Mouse (Mus musculus): ENCODE results near the gene Olfr420. TPM values are rescaled to one million over a fixed set of nuclear protein-coding genes. Genes with fewer than 3 reads are reported as not detected.

The Olfr420 gene
- polyA plus RNA-seq, 1 experiment from 2014 or later, result not detected

DNA sequence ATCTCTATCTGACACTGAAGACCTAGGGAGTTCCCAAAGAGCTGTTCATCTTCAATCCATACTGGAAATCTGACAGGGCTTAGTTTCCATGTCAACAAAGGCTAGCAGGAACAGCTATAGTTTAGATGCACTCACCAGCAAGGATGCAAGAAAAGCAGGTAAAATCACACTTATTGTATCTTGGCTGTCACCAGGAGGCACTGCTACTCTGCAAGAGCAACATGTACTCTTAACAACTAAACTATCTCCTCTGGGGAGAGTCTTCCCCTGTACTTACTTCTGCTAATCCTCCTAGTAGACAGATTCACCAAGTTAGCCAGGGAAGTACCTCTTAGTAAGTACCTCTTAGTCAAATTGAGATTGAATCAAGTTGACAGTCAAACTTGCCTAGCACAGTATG, 13.6 kb downstream of the Olfr420 start:
- no peaks in the 10 kb centered on the region for H3K36me3 ChIP-seq (ENCODE audit: control insufficient read depth, insufficient read depth, low read length)
- H3K9me3 ChIP-seq (ENCODE audit: control insufficient read depth, low read length), result no peaks in the 10 kb centered on the region
- ATAC-seq, result no peak
- H3K9ac ChIP-seq (ENCODE audit: low read depth, low read length), result no peak overlapping the region
- no peaks in the 10 kb centered on the region for H3K27me3 ChIP-seq (replicated peaks; ENCODE audit: control insufficient read depth, insufficient read depth, low read length)
- H3K27ac ChIP-seq (ENCODE audit: low read length), result no peak overlapping the region
- H3K4me2 ChIP-seq (ENCODE audit: low read depth, low read length), result no peak overlapping the region
- no peaks in the 10 kb centered on the region for H3K4me1 ChIP-seq (ENCODE audit: control insufficient read depth, insufficient read depth, low read length)
- no peak overlapping the region for H3K4me3 ChIP-seq (ENCODE audit: low read length)

DNA sequence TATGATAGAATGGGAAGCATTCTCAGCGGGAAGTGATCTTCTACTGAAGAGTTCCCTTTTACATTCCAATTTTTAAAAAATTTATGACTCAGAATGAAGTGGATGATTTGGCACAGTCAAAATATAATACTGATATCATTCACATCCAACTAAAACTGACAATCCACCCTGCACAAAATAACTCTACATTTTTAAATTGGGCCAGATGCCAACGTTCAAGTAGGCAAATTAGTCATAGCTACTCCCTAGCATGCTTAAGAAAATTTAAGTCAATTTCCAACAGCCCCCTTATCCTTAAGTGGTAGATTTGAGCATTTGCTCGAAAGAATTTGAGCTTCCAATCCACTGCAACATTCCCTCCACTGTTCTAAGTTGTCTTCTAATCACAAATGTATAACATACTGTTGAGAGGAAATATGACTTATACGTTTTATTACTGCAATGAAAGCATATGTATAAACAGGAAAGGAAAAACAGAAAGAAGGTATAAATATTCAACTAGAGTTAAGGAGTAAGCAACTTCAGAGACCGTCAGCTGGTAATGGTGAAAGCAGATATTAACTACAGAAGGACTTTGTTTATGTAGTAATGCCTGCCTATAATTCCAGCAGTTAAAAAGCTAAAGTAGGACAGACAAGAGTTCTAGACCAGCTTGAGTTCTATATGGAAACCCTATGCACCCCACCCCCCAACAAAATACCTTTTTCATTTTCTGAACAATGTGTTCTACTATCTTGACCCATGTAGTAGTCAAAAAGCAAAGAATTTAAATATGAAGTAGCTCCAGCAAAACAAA, 15.5 kb downstream of the Olfr420 start:
- H3K36me3 ChIP-seq (ENCODE audit: control insufficient read depth, insufficient read depth, low read length), result no peaks in the 10 kb centered on the region
- H3K27me3 ChIP-seq (replicated peaks; ENCODE audit: control insufficient read depth, insufficient read depth, low read length), result no peaks in the 10 kb centered on the region
- no peak for ATAC-seq
- H3K4me3 ChIP-seq (ENCODE audit: low read length), result no peak overlapping the region
- no peak overlapping the region for H3K4me2 ChIP-seq (ENCODE audit: low read depth, low read length)
- no peaks in the 10 kb centered on the region for H3K9me3 ChIP-seq (ENCODE audit: control insufficient read depth, low read length)
- 56% methylated on average over 5 of the region's 5 CpGs for WGBS
- no peaks in the 10 kb centered on the region for H3K4me1 ChIP-seq (ENCODE audit: control insufficient read depth, insufficient read depth, low read length)
- H3K27ac ChIP-seq (ENCODE audit: low read length), result no peak overlapping the region
- no peak overlapping the region for H3K9ac ChIP-seq (ENCODE audit: low read depth, low read length)

DNA sequence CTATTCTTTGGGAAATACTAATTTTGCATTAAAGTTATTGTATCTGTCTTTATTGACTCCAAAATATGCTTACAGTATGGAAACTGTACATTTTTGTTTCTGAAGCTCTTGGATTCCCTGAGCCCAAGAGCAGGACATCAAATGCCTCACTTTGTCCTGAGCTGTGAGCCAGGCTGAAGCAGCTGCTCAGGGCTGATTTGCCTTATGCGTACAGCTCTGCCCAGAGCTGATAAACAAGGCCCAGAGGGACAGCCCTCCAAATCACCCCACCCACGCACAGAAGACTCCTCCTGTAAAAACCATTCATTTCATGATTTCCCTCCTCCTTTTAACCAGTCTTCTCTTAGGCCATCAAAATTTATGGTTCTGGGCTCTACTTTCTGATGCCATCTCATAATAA, 16.1 kb downstream of the Olfr420 start:
- Histone ChIP-seq H3K9me3 (ENCODE audit: control insufficient read depth, low read length) (no peaks in the 10 kb centered on the region), H3K27ac (ENCODE audit: low read length) (no peak overlapping the region), H3K9ac (ENCODE audit: low read depth, low read length) (no peak overlapping the region), H3K36me3 (ENCODE audit: control insufficient read depth, insufficient read depth, low read length) (no peaks in the 10 kb centered on the region), H3K27me3 (replicated peaks; ENCODE audit: control insufficient read depth, insufficient read depth, low read length) (no peaks in the 10 kb centered on the region), H3K4me2 (ENCODE audit: low read depth, low read length) (no peak overlapping the region), H3K4me3 (ENCODE audit: low read length) (no peak overlapping the region), H3K4me1 (ENCODE audit: control insufficient read depth, insufficient read depth, low read length) (no peaks in the 10 kb centered on the region)
- WGBS, result 46% methylated on average over 2 of the region's 2 CpGs
- ATAC-seq, result peak; percentile 93

DNA sequence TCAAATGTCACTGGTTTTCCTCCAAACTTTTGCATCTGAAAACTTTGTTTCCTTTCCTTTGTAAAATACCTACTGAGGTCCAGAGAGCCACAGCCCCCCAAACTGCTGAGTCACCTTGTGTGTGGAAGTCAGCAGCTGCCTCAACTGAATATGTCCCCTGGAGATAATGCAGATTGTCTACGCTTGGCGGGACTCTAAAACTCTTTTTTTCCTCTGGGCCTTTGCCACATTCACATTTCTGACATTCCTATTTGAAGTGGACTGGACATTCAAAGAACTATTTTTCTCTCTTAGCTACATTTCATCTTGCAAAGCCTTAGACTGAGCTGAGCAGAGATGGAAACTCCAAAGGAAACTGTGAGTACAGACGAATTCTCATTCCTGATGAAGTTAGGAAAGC, 17.2 kb downstream of the Olfr420 start, which contains the start of gene Spta1:
TSS of gene Spta1 (plus strand) at position 172 of the 400 bp plus-strand sequence.
- no peak within 1 kb of the TSS for H3K9ac ChIP-seq (ENCODE audit: low read depth, low read length)
- ATAC-seq, result peak; percentile 74; the same call in 1 of the 2 replicates
- no peaks in the 10 kb centered on the region for H3K4me1 ChIP-seq (ENCODE audit: control insufficient read depth, insufficient read depth, low read length)
- no peak within 1 kb of the TSS for H3K27ac ChIP-seq (ENCODE audit: low read length)
- WGBS, result 49% methylated on average over 3 of the region's 3 CpGs
- H3K27me3 ChIP-seq (replicated peaks; ENCODE audit: control insufficient read depth, insufficient read depth, low read length), result no peaks in the 10 kb centered on the region
- no peaks in the 10 kb centered on the region for H3K36me3 ChIP-seq (ENCODE audit: control insufficient read depth, insufficient read depth, low read length)
- H3K4me3 ChIP-seq (ENCODE audit: low read length), result no peak within 1 kb of the TSS
- H3K4me2 ChIP-seq (ENCODE audit: low read depth, low read length), result no peak within 1 kb of the TSS
- H3K9me3 ChIP-seq (ENCODE audit: control insufficient read depth, low read length), result no peaks in the 10 kb centered on the region

DNA sequence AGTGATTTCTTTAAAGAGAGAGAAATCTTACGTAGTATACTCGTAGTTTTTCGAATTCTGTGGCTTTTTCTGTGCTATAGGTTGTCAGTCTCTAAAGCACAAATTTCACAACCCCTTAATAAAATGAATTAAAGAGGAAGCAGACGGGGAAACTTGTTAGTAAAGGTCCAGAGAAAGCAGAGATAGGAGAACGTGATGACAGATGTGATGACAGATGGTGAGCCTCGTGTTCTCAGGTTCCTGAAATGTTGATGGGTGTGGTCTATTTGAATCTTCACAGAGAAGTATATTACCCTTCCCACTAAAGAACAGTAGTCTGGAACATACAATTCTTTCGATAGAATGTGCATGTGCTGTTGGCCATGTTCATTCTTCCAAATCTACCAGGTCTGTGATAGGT, 49.3 kb downstream of the Olfr420 start:
- 73% methylated on average over 7 of the region's 7 CpGs for WGBS
- no peak for ATAC-seq

More for the DNA sequence above, 49.3 kb downstream of the Olfr420 start:
- no peaks in the 10 kb centered on the region for H3K9me3 ChIP-seq (ENCODE audit: control insufficient read depth, low read length)
- H3K4me2 ChIP-seq (ENCODE audit: low read depth, low read length), result no peak overlapping the region
- H3K27me3 ChIP-seq (replicated peaks; ENCODE audit: control insufficient read depth, insufficient read depth, low read length), result no peaks in the 10 kb centered on the region
- H3K4me3 ChIP-seq (ENCODE audit: low read length), result no peak overlapping the region
- no peaks in the 10 kb centered on the region for H3K4me1 ChIP-seq (ENCODE audit: control insufficient read depth, insufficient read depth, low read length)
- no peaks in the 10 kb centered on the region for H3K36me3 ChIP-seq (ENCODE audit: control insufficient read depth, insufficient read depth, low read length)
- no peak overlapping the region for H3K9ac ChIP-seq (ENCODE audit: low read depth, low read length)
- H3K27ac ChIP-seq (ENCODE audit: low read length), result no peak overlapping the region

Other genes starting within 250 kb of the Olfr420 start
- 0.72 and 0.97 TPM in 2 replicates for gene Ifi211, start 242.6 kb upstream of the Olfr420 start, polyA plus RNA-seq (2015; fragmentation: Nextera tagmentation; extraction: Ambion mirVana)
- gene Mndal, start 213.1 kb upstream of the Olfr420 start, polyA plus RNA-seq (2015; fragmentation: Nextera tagmentation; extraction: Ambion mirVana), result 3.2 and 3.3 TPM in 2 replicates
- 1.4 and 2.2 TPM in 2 replicates for gene Ifi203, start 213.0 kb upstream of the Olfr420 start, polyA plus RNA-seq (2015; fragmentation: Nextera tagmentation; extraction: Ambion mirVana)
- gene Ifi202b, start 172.9 kb upstream of the Olfr420 start, polyA plus RNA-seq (2015; fragmentation: Nextera tagmentation; extraction: Ambion mirVana), result not detected in 2 replicates
- gene Ifi205, start 123.8 kb upstream of the Olfr420 start, polyA plus RNA-seq (2015; fragmentation: Nextera tagmentation; extraction: Ambion mirVana), result 1.6 and 1.7 TPM in 2 replicates
- gene Olfr433, start 114.9 kb upstream of the Olfr420 start, polyA plus RNA-seq (2015; fragmentation: Nextera tagmentation; extraction: Ambion mirVana), result 0.05 TPM in 1 of 2 replicates, not detected in the other
- gene Olfr432, start 106.4 kb upstream of the Olfr420 start, polyA plus RNA-seq (2015; fragmentation: Nextera tagmentation; extraction: Ambion mirVana), result not detected in 2 replicates
- not detected in 2 replicates for gene Olfr430, start 89.0 kb upstream of the Olfr420 start, polyA plus RNA-seq (2015; fragmentation: Nextera tagmentation; extraction: Ambion mirVana)
- not detected in 2 replicates for gene Olfr429, start 71.3 kb upstream of the Olfr420 start, polyA plus RNA-seq (2015; fragmentation: Nextera tagmentation; extraction: Ambion mirVana)
- gene Olfr427, start 58.7 kb upstream of the Olfr420 start, polyA plus RNA-seq (2015; fragmentation: Nextera tagmentation; extraction: Ambion mirVana), result not detected in 2 replicates
- not detected in 2 replicates for gene Olfr231, start 34.5 kb upstream of the Olfr420 start, polyA plus RNA-seq (2015; fragmentation: Nextera tagmentation; extraction: Ambion mirVana)
- gene Olfr424, start 24.1 kb upstream of the Olfr420 start, polyA plus RNA-seq (2015; fragmentation: Nextera tagmentation; extraction: Ambion mirVana), result not detected in 2 replicates
- gene Spta1, start 17.1 kb downstream of the Olfr420 start, polyA plus RNA-seq (2015; fragmentation: Nextera tagmentation; extraction: Ambion mirVana), result 0.54 and 0.65 TPM in 2 replicates
- gene Olfr419, start 96.4 kb downstream of the Olfr420 start, polyA plus RNA-seq (2015; fragmentation: Nextera tagmentation; extraction: Ambion mirVana), result not detected in 2 replicates
- gene Mptx1, start 174.9 kb downstream of the Olfr420 start, polyA plus RNA-seq (2015; fragmentation: Nextera tagmentation; extraction: Ambion mirVana), result 17.3 and 26.7 TPM in 2 replicates
- gene Olfr417, start 209.5 kb downstream of the Olfr420 start, polyA plus RNA-seq (2015; fragmentation: Nextera tagmentation; extraction: Ambion mirVana), result not detected in 2 replicates
- gene Olfr248, start 235.4 kb downstream of the Olfr420 start, polyA plus RNA-seq (2015; fragmentation: Nextera tagmentation; extraction: Ambion mirVana), result not detected in 2 replicates